Mouse (Mus musculus) cerebellum, postnatal 36 days (tissue): ENCODE data around the gene Armcx4.
"Not testable (repeated sequence)": the region's sequence is repeated elsewhere in the genome, so short reads cannot be mapped to it uniquely, and the experiment has no call there.

ENCODE experiments used
- DNase-seq, 2 experiments: peaks; one replicate each; pipeline ENCODE4 v3.0.0; 2021 to 2022; ENCODE audit warnings: mixed read lengths in 2 of 2

Gene Armcx4

DNA sequence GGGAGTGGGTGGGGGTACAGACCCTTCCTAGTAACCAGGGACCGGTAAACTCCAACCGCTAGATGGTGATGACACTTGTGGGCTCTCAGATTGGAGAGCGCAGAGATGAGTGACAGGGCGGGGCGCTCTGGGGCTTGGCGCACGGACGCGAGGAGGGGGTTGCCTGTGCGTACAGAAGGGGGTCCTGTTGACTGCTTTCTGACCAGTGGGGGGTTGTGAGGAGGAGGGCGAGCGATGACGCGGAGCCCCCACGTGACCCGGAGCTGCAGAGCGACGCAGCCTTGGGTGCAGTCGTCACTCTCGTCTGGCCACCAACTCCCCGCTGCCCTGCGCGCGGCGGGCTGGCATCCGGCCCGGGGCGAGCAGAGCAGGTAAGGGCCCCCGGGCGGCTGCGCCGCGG lies at the start of gene Armcx4:
Gene Armcx4, plus strand, starts transcription at position 253 of the 400 bp plus-strand sequence.
- peak; percentile 73 to 78 for DNase-seq

DNA sequence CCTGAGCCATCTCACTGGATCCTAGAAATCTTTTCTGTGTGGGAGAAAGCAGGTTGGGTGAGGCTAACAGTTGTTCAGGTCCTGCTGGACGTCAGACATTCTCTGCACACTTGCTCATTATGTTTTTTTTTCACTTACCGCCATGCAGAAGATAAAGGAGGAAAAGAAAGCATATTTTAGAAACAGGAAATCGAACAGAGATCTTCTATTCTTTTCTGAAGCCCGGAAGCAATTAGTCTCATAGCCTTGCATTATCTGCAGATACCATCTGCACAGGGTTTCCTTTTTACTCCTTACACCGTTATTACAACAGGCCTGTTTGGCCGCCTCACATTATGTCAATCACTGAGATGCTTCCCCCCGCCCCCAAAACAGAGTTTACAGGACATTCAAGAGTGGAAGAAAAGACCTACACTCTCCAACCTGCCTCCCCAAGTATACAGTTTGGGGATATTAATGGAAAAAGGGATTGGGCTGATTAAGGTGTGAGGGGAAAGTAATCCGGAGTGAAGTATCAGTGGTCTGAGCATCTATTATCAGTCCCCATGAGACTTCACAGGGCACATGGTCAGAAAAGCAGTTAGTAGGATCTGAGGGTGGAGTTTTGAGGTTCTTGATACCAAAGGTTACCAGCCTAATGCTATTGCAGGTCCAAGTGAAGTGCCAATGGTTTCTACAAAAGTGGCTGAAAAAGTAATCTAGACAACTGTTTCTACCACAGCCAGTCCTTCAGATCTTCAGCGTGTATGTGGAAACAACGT lies 45.1 kb upstream of the Armcx4 start:
- DNase-seq = no peak

DNA sequence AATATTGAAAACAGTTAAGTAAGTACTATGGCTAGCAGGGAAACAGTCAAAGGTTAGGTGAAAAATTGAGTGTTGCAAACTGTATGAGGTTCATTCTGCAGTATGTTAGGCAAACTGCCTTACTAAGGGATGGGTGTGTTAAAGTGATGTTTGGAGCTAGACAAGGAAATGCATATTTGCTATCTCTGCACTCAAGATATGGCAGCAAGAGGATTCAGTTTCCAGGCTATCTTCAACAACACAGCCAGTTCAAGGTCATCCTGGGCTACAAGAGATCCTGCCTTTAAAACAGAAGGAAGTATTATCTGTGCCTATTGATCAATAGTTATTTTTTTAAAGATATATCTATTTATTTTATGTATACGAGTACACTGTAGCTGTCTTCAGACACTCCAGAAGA lies 40.0 kb upstream of the Armcx4 start:
- no peak for DNase-seq

DNA sequence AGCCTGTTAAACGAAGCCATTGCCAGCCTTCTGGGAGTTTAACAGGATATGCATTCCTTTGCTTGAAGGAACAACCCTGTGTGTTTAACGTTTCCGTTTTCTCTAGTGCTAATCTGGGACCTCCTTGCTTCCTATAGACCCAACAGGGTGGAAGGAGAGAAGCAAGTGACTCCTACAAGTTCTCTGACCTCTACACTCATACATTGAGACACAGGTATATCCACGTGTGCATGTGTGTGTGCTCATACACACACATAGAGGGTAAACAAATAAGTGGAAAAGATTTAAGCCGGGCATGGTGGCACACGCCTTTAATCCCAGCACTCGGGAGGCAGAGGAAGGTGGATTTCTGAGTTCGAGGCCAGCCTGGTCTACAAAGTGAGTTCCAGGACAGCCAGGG lies 38.9 kb upstream of the Armcx4 start:
- no peak for DNase-seq

DNA sequence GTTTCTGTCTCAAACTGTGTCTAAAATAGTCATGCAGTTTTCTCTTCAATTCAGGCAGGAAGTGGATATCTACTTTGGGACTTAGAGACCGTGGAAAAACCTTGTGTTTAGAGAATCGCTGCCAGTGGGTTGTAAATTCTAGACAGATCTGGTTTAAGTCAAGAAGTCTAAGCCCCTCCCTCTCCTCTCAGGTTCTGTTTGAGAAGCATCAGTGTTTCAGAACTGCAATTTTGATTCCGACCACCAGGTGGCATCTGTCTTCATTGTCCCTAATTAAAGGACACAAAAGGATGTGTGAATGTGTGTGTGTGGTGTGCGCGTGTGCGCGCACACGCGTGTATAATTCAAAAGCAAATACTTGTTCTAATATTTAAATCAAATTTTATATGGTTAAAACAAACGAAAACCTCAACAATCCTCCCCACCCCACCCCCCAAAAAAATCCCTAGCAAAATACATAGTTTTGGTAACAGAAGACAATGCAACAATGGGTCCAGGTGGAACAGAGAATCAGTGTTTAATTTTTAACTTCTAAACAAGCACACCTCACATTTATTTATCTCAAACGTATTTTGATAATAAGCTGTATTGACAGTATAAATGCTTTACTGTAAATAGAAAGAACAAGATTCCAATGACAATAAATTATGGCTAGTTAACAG lies 38.2 kb upstream of the Armcx4 start:
- peak; percentile 72 to 86 for DNase-seq

DNA sequence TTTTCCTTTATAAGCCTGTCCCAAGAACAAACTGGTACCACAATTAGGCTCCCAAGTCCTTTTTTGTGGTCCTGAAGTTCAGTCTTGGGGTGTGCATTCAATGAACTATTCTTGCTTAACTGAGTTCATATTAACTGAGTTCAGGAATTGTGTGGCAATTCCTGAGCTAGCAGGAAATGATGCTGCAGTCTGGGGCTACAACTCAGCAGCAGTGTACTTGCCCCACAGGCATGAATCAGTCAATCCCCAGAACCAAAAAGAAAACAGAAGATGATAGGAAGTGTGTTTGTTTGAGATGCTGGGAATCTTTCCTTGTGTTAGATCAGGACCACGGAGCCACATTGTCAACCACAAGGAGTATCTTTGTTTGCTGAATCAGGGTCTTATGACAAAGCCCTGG lies 34.3 kb upstream of the Armcx4 start:
- DNase-seq = no peak

DNA sequence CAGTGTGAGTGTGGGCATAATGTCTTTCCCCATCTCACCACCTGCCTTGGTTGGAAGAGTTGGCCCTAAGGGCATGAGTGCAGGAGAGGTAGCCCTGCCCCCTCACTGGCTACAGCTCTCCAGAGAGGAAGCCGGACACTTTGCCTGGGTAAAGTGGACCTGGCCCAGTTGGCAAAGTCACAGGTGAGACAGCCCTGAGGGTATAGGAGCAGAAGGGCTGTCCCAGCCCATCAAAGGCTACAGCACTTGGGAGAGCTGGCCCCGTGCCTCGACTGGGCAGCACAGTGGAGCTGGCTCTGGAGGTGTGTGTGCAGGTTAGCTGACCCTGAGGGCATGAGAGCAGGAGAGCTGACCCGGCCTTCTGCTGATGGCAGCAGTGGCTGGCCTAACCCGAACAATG lies 24.7 kb upstream of the Armcx4 start:
- peak; percentile 7 to 15 for DNase-seq

DNA sequence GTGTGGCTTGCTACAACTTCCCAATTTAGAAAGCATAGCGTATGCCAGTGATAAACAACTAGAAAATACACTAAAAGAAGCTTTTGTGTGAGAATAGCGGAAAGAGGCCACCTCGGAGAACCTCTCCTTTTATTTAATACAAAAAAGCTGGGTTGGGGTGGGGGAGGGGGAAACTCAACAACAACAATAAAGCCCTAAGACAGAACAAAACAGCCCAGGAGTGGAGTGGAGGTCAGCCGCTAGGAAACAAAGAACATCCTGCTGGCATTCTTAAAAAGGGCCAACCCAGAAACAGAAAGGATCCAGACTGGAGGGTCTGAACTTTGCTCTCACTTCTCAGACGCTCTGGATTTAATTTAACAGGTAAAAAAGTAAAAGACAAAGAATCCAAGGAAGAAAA lies 11.3 kb upstream of the Armcx4 start:
- no peak for DNase-seq

DNA sequence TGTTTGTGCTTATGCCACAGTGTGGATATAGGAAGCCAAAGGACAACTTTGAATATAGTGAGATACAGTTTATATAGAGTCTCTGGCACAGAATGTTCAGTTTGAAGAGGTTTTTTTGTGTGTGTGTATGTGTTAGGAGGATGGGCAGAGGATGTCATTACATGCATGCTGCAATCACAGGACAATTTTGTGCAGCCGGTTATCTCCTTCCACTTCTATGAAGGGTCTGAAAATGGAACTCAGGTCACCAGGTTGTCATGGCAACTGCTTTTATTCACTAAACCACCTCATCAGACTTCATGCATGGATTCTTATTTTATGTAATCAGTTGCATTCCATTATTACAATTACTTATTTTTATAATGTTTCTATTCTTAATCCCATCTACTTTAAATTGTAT lies 10.4 kb upstream of the Armcx4 start:
- no peak for DNase-seq

DNA sequence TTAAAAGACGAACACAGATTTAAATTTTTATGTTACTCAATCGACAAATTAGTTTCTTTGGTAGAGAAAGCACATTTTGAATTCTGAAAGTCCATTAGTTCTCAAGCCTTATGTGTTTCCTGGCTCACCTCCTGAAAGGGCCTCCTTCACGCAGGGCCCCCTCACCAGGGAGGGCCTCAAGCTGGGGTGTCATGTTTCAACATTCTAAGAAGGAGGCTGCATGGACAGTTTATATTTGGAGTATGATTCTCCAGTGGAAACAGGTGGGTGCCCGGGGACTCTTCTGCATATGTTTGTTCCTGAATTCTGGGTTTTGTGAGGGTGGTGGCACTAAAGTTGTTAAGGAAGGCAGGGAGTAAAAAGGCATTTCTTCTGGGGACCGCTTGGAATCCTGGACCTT lies 1.4 kb upstream of the Armcx4 start:
- no peak for DNase-seq

DNA sequence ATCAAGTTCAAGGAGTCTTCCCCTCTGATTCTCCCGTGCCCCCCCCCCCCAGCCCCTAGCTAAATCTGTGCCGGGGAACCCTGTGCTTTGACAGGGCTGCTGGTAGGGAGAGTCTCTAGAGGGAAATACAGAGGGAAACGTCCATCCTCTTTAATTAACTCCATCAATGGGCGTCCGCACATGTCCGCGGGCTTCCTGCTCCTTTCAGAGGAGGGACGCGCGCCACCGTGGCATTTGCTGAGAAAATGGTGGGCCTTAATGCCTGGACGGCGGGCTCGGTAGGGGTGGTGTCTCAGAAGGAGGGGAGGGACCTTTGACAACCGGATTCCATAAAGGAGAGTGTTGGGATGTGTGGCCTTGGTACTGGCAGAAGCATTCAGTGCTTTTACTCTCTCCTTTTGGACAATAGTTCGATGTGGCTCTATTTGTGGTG lies 436 bp downstream of the Armcx4 start:
- peak; percentile 38 to 55 for DNase-seq

DNA sequence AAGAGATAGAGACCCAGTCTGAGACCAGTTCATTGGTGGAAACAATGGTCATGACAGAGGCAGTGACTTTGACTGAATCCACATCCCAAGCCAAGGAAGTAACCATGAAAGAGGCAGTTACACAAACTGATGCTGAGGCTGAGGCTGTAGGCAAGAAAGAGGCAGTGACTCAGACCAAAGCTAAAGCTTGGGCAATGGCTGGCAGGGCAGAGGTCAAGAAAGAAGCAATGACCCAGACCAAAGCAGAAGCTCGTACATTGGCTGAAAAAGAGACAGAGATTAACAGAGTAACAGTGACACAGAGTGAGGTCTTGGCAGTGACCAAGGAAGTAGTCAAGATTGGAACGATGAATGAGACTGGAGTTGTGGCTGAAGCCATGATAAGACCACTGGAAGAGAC lies 3.4 kb downstream of the Armcx4 start:
- DNase-seq = no peak

DNA sequence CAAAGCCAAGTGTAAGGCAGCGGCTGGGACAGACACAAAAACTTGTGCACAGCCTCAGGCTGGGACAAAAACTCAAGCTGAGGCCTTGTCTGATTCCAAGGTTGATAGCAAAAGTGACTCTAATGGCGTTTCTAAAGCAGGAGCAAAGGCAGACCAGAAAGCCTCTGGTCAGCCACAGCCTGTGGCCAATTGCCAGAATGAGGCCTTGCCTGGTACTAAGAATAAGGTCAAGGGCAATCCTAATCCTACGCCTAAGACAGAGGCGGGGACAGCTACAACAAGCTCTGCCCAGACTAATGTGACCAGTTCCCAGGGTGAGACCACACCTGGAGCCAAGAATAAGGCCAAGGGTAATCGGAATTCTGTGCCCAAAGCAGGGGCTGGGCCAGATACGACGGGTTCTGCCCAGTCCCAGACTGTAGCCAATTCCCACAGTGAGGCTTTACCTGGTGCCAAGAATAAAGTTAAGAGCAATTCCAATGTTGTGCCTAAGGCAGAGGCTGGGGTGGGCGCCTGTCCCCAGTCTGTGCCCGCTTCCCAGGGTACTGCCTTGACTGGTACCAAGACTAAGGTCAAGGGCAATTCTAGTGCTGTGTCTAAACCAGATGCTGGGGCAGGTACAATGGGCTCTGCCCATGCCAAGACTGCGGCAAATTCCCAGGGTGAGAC lies 4.7 kb downstream of the Armcx4 start:
- no peak for DNase-seq

DNA sequence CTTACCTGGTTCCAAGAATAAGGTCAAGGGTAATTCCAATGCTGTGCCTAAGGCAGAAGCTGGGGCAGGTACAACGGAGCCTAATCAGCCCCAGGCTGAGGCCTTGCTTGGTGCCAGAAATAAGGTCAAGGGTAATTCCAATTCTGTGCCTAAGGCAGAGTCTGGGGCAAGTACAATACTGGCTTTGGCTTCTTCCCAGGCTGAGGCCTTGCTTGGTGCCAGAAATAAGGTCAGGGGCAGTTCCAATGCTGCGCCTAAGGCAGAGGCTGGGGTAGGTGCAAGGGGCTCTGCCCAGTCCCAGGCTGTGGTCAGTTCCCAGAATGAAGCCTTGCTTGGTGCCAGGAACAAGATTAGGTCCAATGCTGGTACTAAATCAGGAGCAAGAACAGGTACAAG lies 5.2 kb downstream of the Armcx4 start:
- DNase-seq = no peak

DNA sequence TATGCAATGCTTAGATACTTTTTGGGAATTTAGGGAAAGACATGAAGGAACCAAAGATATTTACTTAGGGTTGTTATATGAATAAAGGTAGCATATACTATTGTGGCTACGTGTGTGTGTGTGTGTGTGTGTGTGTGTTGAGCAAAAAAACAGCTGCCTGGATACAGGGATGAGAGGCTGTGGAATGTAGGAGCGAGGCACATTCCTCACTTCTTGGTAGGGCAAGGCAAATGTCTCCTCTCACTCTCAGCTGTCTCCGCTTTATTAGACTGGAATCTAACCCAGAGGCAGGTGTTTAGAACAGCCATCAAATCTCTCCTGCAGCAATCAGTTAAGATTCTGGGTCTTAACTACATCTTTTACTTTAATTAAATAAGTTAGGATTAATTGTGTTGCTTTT lies 30.5 kb downstream of the Armcx4 start:
- no peak for DNase-seq

DNA sequence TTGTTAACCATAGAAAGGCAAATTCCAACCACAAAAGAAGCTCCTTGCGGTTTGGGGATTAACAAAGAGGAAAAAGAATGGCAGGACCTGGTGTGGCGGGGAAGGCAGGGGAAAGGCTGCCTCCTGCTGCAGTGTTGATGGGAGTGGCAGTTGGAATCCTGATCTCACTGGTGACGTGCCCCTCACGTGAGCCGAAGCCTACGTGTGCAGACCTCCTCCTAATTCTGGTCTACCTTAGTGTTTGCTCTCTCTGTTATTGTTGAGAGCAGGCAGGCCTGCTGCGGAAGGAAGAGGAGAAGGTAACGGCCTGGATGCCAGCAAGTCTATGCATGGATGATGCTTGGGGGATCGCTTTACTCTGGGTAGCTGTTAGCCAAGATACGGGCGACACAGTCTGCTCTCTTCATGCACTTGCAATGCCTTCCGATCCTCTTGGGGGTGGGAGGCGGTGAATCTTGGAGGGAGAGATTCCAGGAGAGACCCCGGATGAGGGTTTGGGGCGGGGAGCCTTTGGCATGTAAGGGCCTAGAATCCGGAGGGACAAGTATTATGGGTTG lies 31.5 kb downstream of the Armcx4 start, which contains the start of gene Armcx1:
Gene Armcx1, plus strand, starts transcription at position 212 of the 557 bp plus-strand sequence.
- peak; percentile 71 to 73 for DNase-seq

DNA sequence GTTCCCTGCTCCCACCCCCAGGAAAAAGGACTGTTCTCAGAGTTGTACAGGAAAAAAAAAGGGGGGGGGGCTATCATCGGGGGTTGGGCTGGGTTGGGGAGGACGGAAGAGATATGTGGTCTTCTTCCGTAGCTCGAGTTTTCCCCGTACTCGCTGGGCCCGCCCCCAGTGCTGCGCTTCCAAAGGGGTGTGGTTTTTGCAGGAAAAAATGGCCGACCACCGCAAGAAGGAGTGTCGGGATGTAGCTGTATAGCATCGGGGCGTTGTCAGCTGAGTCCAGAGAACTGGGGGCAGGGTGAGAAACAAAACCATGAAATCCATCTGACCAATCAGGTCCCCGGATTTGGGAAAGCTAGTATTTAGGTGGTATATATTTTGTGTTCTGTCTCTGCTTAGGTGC lies 32.2 kb downstream of the Armcx4 start:
- peak; percentile 48 to 55 for DNase-seq

DNA sequence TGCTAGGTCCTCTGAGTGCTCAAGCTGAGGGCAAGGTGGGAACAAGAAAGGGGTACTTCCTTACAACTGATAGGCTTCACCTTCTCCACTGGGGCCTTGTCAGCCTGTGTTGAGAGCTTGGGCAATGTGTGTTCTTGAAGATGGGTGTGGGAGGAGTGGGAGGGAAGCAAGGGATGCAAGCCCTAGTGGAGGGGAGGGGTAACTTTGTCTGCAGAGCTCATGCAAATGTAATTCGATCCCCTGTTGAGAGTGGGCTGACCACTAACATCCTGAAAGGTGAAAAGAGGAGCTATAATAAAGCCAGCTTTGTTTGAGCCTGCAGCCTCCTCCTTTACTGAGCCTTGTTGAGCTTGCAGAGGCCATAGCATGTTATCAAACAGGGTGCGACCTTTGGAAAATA lies 37.4 kb downstream of the Armcx4 start:
- DNase-seq = not testable (repeated sequence)

DNA sequence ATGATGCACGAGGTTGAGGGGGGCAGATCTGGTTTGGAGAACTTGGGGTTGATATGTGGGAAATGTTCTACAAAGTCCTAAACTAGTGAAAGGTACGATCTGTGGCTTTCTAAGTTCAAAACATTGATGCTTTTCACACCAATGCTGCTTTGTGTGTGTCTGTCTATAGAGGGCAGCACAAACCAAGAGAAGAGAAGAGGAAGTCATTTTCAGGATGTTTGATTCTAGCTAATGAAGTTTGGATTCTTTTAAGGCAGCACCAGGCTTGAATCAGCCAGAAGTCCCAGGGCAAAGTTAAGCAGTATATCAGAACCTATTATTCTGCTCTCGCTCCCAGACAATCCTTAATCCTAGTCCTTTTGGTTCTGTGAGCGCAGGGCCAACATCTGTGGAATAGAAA lies 43.5 kb downstream of the Armcx4 start:
- no peak for DNase-seq

DNA sequence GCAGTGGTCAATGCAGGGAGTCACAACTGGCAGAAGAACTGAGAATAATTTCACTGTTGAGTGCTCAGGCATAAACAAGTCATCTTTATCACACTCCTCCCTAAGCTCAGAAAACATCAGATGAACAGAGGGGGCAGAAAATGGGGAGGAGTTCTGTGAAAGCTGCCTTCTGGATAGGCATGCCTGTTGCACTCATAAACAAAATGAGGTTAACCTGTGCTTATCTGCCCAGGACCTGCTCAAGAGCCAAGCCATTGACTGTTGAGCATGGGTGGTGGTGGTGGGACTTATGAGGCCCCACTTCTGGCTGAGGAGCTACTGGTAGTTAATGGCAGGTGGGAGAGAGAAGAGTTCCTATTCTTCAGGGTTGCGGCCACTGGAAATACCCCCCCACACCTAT lies 51.5 kb downstream of the Armcx4 start:
- DNase-seq = no peak

DNA sequence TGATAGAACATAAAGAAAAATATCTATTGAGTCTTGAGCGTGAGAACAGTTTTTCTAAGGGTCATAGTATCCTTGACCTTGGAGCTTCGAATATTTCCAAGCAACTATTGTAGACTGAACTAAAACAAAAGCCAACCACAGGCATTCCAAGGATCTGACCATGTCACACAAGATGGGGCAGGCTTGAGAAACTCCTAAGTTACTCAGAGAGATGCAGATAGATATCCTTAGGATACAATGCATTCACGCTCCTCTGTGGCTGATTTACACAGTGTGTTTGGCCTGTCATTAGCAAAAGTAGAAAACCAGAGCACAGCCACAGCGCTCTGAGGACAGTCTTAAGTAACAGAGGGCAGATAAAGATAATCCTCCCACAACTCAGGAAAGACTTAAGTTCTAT lies 52.8 kb downstream of the Armcx4 start:
- no peak for DNase-seq

DNA sequence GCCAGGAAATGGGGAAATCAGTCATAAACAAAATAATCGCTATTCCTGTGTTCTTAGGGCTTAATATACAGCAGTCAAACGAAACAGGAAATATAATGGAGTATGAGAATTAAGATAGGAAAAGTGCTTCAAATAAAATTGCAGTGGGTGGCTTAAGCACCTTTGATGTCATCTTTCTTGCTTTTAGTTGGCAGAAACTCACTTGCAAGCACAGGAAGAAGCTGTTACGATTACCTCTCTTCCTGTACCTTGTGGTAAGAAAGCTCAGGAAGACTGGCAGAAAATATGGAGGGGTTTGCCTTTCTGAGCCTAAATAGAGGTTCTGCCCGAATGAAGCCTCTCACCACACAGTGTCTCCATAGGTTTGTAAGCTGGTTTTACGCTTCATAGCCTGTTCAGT lies 55.5 kb downstream of the Armcx4 start:
- no peak for DNase-seq
